Mouse (Mus musculus) forebrain, embryonic 10.5 days (tissue): ENCODE measurements at regions not wholly inside any gene's neighbourhood (a gene's known extent, or its start where the extent isn't known, plus 50 kb on each side); places are given as distances from the start of the nearest gene placed in this dataset.

ENCODE experiments used
- DNase-seq: peaks from one replicate; pipeline ENCODE4 v3.0.0-alpha.2; 2017; ENCODE audit warnings: low spot score; ENCODE audit errors: extremely low spot score
- H3K27ac ChIP-seq: fragments of 300-500 bp; sonication (generic); 2 replicates; pipeline ENCODE4 v1.5.1; 2016; ENCODE audit warnings: mild to moderate bottlenecking
- H3K27me3 ChIP-seq: fragments of 300-500 bp; sonication (generic); 2 replicates; pipeline ENCODE4 v1.6.1; 2016; ENCODE audit warnings: mild to moderate bottlenecking; ENCODE audit not compliant: poor library complexity, severe bottlenecking
- H3K36me3 ChIP-seq: fragments of 300-500 bp; sonication (generic); replicated peaks from 2 replicates; pipeline ENCODE4 v1.6.1; 2016; ENCODE audit warnings: mild to moderate bottlenecking, moderate library complexity
- H3K4me1 ChIP-seq: fragments of 300-500 bp; sonication (generic); 2 replicates; pipeline ENCODE4 v1.6.1; 2016
- H3K4me3 ChIP-seq: fragments of 300-500 bp; sonication (generic); 2 replicates; pipeline ENCODE4 v1.5.1; 2016; ENCODE audit warnings: mild to moderate bottlenecking, moderate library complexity
- H3K9me3 ChIP-seq: fragments of 300-500 bp; sonication (generic); 2 replicates; pipeline ENCODE4 v1.6.1; 2016; ENCODE audit warnings: mild to moderate bottlenecking, moderate library complexity
- WGBS: fragments of 180-500 bp; shearing (Covaris S2); methylation state at CpG from one replicate; pipeline ENCODE4 v1.1.7; 2016; 5-methylcytosine and 5-hydroxymethylcytosine counted together

DNA sequence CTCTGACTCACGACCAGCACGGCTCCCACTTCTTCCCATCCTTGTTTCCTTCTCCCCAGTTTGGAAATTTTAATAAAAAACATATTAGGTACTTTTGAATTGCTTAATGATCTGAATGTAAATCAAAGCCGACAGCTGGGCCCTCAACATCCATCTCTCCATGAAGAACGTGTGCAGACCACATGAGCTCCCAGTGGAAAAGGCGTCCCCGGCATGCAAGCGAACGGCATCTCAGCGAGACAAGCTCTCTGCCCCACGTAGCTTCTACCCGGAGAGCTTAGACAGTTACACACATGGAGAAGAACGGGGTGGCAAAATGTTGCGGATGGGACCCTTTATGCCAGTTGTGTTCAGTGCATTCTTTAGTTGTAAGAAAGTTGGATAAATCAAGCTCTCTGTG, 109.6 kb upstream of the Lef1 start:
- Histone ChIP-seq H3K27me3 (no peaks in the 10 kb centered on the region), H3K27ac (no peak overlapping the region), H3K36me3 (no peaks in the 10 kb centered on the region), H3K4me3 (no peak overlapping the region), H3K9me3 (no peaks in the 10 kb centered on the region), H3K4me1 (no peaks in the 10 kb centered on the region)
- WGBS: 92% methylated on average over 13 of the region's 13 CpGs
- DNase-seq: no peak

DNA sequence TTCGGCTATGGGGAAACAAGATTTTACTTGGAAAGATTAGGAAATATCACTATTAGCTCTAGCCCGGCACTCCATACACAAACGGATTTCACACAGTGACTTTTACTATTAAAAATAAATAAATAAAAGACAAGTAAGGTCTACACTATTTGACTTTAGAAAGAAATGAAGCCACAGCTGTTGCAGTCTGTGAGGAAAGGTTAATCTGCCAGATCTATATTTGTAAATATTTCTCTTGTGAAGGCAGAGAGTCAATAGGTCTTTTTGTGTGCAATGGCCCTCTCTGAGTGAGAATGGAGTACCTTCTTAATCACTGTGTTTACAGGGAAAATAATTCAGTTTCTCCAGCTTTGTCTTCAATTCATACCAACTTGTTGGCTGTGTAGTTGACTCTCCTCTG, 110.0 kb upstream of the Lef1 start:
- Histone ChIP-seq H3K4me3 (no peak overlapping the region), H3K27ac (no peak overlapping the region), H3K9me3 (no peaks in the 10 kb centered on the region), H3K27me3 (no peaks in the 10 kb centered on the region), H3K4me1 (no peaks in the 10 kb centered on the region), H3K36me3 (no peaks in the 10 kb centered on the region)
- no peak for DNase-seq
- WGBS: 89% methylated on average over 3 of the region's 3 CpGs

DNA sequence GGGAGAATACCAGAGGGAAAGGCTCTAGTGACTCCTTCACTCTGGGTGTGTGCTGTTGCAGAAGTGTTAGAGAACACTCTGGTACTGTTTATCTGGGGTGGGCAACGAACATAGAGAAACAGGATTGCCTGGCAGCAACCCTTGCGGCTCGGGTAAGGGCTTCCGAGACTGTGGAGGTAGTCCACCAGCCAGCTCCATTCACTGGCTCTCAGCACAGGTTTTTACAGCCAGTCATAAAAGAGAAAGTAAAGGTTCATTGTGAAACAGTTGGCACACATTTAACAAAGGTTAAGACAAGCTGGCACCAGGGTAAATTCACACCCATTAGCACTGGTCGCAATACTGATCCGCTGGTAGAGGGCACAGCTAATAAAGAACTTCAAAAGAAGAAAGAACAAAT, 110.5 kb upstream of the Lef1 start:
- 87% methylated on average over 6 of the region's 6 CpGs for WGBS
- H3K9me3 ChIP-seq: no peaks in the 10 kb centered on the region
- H3K4me1 ChIP-seq: no peaks in the 10 kb centered on the region
- H3K4me3 ChIP-seq: no peak overlapping the region
- DNase-seq: no peak
- H3K27ac ChIP-seq: no peak overlapping the region
- H3K27me3 ChIP-seq: no peaks in the 10 kb centered on the region
- no peaks in the 10 kb centered on the region for H3K36me3 ChIP-seq

DNA sequence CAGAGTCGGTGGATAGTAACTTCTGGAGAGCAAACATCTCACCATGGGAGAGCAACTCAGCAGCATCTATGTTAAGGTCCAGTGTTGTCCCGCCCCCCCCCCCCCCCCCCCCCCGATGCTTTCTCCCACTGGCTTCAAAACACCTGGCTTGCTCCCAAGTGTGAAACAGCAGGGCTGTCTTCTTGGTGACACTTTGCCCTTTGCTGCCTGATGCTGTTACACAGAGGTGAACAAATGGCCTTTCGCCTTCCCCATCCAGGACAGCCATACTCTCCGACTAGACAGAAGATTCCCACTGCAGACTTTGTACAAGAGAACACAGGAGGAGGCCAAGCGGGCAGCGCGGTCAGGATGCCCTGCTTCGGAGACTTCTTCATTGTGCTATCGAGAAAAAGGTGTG, 111.8 kb upstream of the Lef1 start:
- Histone ChIP-seq H3K36me3 (no peaks in the 10 kb centered on the region), H3K27ac (no peak overlapping the region), H3K4me1 (no peaks in the 10 kb centered on the region), H3K4me3 (no peak overlapping the region), H3K9me3 (no peaks in the 10 kb centered on the region), H3K27me3 (no peaks in the 10 kb centered on the region)
- WGBS: 78% methylated on average over 10 of the region's 10 CpGs
- no peak for DNase-seq

DNA sequence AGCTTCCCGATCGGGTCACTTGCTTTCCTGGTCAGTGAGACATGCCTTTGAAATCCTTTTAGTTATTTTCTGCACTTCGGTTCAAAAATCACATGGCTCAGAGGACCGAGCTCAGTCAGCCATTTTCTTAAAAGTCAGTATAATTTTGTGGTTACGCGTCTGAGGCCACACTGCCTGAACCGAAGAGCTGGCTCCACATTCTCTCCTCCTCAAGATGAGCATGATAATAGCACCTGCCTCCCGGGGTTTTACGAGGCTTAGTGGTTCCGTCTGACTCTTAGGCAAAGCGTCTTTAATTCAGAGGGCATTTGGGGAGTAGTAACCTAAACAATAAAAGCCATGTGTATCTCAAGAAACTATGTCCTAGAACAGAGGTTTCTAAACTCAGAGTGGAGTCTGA, 113.5 kb upstream of the Lef1 start:
- Histone ChIP-seq H3K27ac (no peak overlapping the region), H3K27me3 (no peaks in the 10 kb centered on the region), H3K4me3 (no peak overlapping the region), H3K9me3 (no peaks in the 10 kb centered on the region), H3K36me3 (no peaks in the 10 kb centered on the region), H3K4me1 (no peaks in the 10 kb centered on the region)
- DNase-seq: no peak
- 64% methylated on average over 11 of the region's 11 CpGs for WGBS

DNA sequence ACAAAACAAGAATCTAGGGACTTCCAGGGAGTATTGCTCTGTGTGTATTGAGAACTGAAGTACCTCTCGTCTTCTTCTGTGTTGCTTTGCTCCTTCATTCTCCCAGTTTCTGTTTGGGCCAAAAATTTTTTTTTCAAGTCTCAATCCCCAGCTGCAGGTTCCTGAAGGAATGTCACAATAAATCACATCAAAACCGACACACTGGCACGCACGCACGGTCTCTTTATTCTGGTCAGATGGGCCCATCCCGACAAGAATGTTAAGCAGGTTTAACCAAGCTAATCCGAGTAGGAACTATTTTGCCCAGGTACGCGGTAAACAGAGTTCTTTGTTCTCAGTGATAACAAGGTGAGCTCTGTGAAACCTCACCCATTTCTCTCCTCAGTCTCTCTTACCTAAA, 118.3 kb upstream of the Lef1 start:
- 49% methylated on average over 9 of the region's 9 CpGs for WGBS
- no peak overlapping the region for H3K4me3 ChIP-seq
- no peaks in the 10 kb centered on the region for H3K4me1 ChIP-seq
- no peak overlapping the region for H3K27ac ChIP-seq
- no peak for DNase-seq
- no peaks in the 10 kb centered on the region for H3K9me3 ChIP-seq
- H3K27me3 ChIP-seq: no peaks in the 10 kb centered on the region
- no peaks in the 10 kb centered on the region for H3K36me3 ChIP-seq

DNA sequence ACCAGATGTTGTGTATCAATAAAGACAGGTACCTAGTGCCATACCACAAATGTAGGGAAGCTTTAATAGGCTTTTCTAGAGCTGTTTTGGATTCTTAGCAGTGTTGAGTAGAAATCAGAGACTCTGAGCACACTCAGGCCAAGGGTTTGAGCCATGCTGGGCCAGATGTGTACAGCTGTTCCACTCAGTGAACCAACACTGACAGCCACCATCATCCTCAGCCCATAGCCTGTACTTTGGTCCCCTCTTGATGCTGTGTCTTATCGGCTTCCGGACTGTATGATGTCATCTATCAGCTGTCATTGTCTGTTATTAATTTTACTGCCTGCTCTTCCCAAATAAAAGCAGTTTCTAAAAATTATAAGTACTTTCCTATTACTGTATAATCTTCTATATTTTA, 123.6 kb upstream of the Lef1 start:
- 98% methylated on average over 2 of the region's 2 CpGs for WGBS

DNA sequence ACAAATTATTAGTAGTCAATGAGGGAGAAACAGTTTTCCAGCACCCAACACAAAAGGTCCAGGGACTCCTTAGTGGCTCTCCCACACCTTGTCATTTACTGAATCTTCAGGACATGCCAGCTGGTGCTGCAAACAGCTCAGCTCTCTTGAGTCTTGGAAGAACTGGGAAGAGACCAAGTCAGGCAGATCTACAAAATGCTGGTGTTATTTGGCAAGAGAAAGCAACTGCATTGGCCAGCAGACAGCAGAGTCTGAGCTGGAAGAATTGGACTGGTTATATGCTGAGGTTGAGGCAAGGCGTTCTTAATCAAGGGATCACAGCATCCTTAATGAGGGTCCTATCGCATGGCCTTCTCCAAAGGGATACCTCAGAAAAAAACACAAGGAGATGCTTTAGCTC, 124.2 kb upstream of the Lef1 start:
- DNase-seq: no peak
- H3K4me1 ChIP-seq: no peaks in the 10 kb centered on the region; the same call in 1 of the 2 replicates
- no peak overlapping the region for H3K4me3 ChIP-seq
- H3K27ac ChIP-seq: no peak overlapping the region
- no peaks in the 10 kb centered on the region for H3K9me3 ChIP-seq
- no peaks in the 10 kb centered on the region for H3K27me3 ChIP-seq
- no peaks in the 10 kb centered on the region for H3K36me3 ChIP-seq
- 91% methylated on average over 2 of the region's 2 CpGs for WGBS

More for the DNA sequence above, 123.6 kb upstream of the Lef1 start:
- no peak for DNase-seq
- Histone ChIP-seq H3K27me3 (no peaks in the 10 kb centered on the region), H3K4me3 (no peak overlapping the region), H3K9me3 (no peaks in the 10 kb centered on the region), H3K4me1 (no peaks in the 10 kb centered on the region; the same call in 1 of the 2 replicates), H3K36me3 (no peaks in the 10 kb centered on the region), H3K27ac (no peak overlapping the region)

DNA sequence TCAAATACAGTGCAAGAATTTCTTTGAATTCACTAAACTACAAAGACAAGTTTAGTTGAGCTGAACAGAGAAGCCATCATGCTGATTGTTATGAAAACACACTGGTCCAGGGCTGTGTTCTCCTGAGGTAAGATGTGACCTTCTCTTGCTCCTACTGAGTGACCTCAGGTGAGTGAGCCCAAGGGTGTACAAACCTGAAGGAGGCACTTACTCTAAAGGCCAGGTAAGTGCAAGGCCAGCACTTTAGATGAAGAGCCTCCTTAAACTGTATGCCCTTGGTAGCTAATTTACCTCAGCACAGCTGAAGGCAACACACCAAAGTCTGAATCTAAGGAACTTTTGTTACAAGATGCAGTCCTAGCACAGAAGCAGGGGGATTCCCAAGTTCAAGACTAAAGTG, 128.7 kb upstream of the Lef1 start:
- no peak overlapping the region for H3K27ac ChIP-seq
- peaks cover 14% of the 10 kb centered on the region for H3K4me1 ChIP-seq
- no peaks in the 10 kb centered on the region for H3K36me3 ChIP-seq
- no peaks in the 10 kb centered on the region for H3K9me3 ChIP-seq
- H3K4me3 ChIP-seq: no peak overlapping the region
- H3K27me3 ChIP-seq: 0 out of 2 replicates have a peak, but pooled peaks cover 7% of the 10 kb centered on the region
- DNase-seq: no peak

DNA sequence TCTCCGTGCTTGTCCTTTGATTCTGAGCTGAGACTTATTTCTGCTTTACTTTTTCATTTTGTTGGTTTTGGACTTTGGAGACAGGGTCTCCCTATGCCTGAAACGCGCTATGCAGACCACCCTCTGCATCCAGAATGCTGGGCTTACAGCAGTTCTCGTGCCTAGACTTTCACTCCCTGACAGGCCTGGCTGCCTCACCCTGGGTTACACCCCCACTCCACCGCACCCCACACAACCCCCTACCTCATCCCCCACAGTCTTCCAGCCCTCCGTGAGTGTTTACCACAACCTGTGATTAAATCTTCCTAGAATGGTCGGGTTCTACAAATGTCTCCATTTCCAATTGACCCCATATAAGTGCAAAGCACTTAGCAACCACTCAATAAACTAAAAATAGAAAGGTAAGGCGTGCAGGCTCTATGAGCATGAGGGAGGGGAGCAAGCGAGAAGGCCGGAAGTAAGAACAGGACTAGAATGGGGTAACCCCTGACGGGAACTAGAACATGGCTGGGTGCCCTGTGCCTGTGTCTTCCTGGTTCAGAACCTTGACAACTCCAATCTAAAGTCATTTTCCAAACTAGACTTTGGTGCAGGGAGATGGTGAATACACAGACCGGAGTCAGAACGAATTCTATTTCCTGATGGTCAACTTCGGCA, 131.2 kb upstream of the Lef1 start:
- DNase-seq: no peak
- no peak overlapping the region for H3K27ac ChIP-seq
- WGBS: 80% methylated on average over 14 of the region's 14 CpGs
- no peaks in the 10 kb centered on the region for H3K36me3 ChIP-seq
- 0 out of 2 replicates have a peak, but pooled peaks cover 7% of the 10 kb centered on the region for H3K27me3 ChIP-seq
- peaks cover 22% of the 10 kb centered on the region for H3K4me1 ChIP-seq
- no peak overlapping the region for H3K4me3 ChIP-seq
- H3K9me3 ChIP-seq: no peaks in the 10 kb centered on the region

DNA sequence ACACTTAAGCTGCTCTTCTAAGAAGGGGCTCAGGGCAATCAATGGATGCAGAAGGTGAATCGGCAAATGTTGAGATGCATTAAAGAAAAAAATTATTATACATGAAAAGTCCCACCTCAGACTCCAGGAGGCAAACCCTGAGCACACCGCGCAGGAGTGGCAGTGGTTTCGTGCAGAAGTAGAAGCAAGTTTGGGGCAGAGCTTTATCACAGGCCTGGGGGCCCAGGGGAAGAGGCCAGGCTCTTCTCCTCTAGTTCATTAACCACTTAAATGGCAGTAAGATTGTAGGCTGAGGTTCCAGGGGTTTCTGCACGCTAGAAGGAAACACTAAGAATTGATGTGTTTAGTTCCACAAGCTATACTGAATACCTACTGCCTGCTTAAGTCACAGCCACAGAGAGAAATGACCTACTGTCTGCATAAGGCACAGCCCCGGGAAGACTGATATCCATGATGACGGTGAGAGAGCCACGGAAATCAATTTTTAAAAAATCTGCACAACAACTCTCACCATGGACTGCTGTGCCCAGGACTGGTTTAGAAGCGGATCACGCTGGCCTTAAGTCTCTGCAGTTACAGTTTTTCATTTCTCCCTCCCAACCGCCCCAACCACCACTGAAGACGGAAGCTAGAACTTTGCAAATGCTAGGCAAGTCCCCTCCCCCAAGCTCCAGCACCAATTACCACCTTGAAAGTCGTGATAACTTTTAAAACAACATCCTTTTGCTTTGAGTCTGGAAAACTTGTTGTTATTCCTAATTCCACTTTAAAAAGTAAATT, 132.2 kb upstream of the Lef1 start:
- no peaks in the 10 kb centered on the region for H3K36me3 ChIP-seq
- no peak overlapping the region for H3K4me3 ChIP-seq
- H3K4me1 ChIP-seq: peaks cover 22% of the 10 kb centered on the region
- no peaks in the 10 kb centered on the region for H3K9me3 ChIP-seq
- WGBS: 56% methylated on average over 13 of the region's 13 CpGs
- no peak overlapping the region for H3K27ac ChIP-seq
- H3K27me3 ChIP-seq: peaks cover 9% of the 10 kb centered on the region; the same call in 1 of the 2 replicates
- DNase-seq: no peak

DNA sequence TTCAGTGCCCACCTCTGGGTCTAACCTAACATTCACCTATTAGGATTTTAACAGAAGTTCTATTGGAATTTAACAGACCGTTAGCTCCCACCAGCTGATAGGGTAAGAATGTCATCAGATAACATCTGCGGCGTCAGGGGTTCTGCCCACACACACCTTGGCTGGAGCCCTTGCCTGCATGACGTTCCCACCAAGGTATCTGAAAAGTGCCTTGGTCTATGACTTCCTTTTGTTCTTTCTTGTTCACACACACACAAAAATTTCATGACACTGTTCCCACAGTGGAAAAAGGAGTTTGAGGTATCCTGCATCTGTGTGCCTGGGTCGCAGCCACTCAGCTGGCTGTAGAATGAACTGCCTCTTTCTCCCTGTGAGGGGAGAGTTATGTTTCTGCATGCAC, 134.1 kb upstream of the Lef1 start:
- Histone ChIP-seq H3K4me1 (peaks cover 22% of the 10 kb centered on the region), H3K4me3 (no peak overlapping the region), H3K27ac (no peak overlapping the region), H3K27me3 (peaks cover 14% of the 10 kb centered on the region; the same call in 1 of the 2 replicates), H3K36me3 (no peaks in the 10 kb centered on the region), H3K9me3 (no peaks in the 10 kb centered on the region)
- WGBS: 91% methylated on average over 5 of the region's 5 CpGs
- no peak for DNase-seq

DNA sequence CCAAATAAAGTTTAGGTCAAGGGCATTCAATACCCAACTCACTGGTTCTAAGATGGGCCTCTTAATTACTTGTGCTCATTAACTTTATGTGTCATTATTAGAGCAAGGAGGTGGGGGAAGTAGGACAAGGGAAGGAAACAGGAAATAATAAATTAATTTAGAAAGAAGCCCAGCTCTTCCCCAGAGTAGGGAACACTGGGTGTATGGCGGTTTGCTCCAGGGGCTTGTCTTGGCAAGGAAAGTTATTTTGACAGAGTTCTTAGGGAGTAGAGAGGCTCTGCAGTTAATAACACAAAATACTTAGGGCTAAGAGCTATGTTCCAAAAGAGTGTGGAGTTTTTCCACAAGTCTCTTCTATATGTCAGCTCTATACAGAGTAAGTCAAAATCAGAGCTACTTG, 135.0 kb upstream of the Lef1 start:
- no peak for DNase-seq

More for the DNA sequence above, 135.0 kb upstream of the Lef1 start:
- H3K9me3 ChIP-seq: no peaks in the 10 kb centered on the region
- H3K36me3 ChIP-seq: no peaks in the 10 kb centered on the region
- H3K27ac ChIP-seq: no peak overlapping the region
- peaks cover 14% of the 10 kb centered on the region; the same call in 1 of the 2 replicates for H3K27me3 ChIP-seq
- 74% methylated on average over 1 of the region's 1 CpGs for WGBS
- H3K4me3 ChIP-seq: no peak overlapping the region
- peaks cover 22% of the 10 kb centered on the region for H3K4me1 ChIP-seq
